Mouse (Mus musculus) limb, embryonic 12.5 days (tissue): ENCODE measurements around the gene Zfp708. TPM values are rescaled to one million over a fixed set of nuclear protein-coding genes. Genes with fewer than 3 reads are reported as not detected.

Source experiments
- polyA plus RNA-seq: library from polyadenylated mRNA; unstranded; fragments of >200 nt; fragmentation: Nextera tagmentation; extraction: Ambion mirVana; gene quantifications from 2 replicates; pipeline ENCODE4 v1.2.1, GENCODE M21; 2016

Zfp708 gene
- polyA plus RNA-seq, 1 experiment from 2014 or later: 8.4 TPM

Other genes with a start within 250 kb of the Zfp708 start
- 0.90 and 1.0 TPM in 2 replicates for gene Gm10767, start 193.1 kb downstream of the Zfp708 start, polyA plus RNA-seq
- 4.3 and 4.9 TPM in 2 replicates for gene Zfp712, start 36.8 kb downstream of the Zfp708 start, polyA plus RNA-seq
- 2.3 and 3.1 TPM in 2 replicates for gene Gm28557, start 10.6 kb upstream of the Zfp708 start, polyA plus RNA-seq
- gene Rslcan18, start 18.3 kb upstream of the Zfp708 start, polyA plus RNA-seq: 0.17 and 0.29 TPM in 2 replicates
- gene Zfp759, start 23.7 kb upstream of the Zfp708 start, polyA plus RNA-seq: 1.9 and 2.5 TPM in 2 replicates
- gene Rsl1, start 75.2 kb upstream of the Zfp708 start, polyA plus RNA-seq: 7.6 and 8.1 TPM in 2 replicates
- gene Zfp455, start 96.5 kb upstream of the Zfp708 start, polyA plus RNA-seq: 2.1 and 2.7 TPM in 2 replicates
- gene Zfp458, start 180.5 kb upstream of the Zfp708 start, polyA plus RNA-seq: 1.5 and 2.0 TPM in 2 replicates
- gene Zfp457, start 208.5 kb upstream of the Zfp708 start, polyA plus RNA-seq: 0.47 and 0.58 TPM in 2 replicates
- 1.9 and 3.0 TPM in 2 replicates for gene Zfp595, start 234.6 kb upstream of the Zfp708 start, polyA plus RNA-seq